10 mouse cellular contexts compared by ENCODE assay signal in the genomic region with DNA sequence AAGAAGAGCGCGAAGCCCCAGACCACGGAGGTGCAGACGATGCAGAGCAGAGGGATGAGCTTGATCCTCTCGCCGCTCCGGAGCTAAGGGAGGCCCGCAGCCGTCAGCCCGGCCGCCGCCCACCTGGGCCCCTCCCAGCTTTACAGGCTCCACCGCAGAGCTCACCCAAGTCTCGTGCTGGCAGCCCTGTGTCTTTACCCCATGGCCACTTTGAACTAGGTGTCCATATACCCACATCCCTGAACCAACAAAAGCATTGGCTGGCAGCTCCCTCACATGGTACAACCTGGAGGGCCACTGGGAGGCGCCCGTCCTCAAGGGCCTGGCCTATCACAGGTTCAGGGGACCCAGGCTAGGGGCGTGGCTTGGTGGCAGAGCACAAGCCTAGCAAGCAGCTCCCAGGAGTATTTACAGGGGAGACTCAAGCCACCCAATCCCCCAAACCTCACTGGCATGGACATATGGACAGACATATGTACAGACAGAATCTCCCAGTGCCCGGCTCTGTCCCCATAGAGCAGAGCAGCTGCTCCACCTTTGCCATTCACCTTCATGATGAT. TPM values are rescaled to one million over a fixed set of nuclear protein-coding genes. Genes with fewer than 3 reads are reported as not detected.
DNase-seq lines count a peak whose midpoint lies in the region; ATAC-seq and TF ChIP-seq lines count a peak whose summit lies in the region.
"Had no signal": no experiment of that assay in that cellular context is flagged by ENCODE, and none has a peak within 500 bp of the region (broad histone marks: within the 10 kb centered on the region; RNA-seq: fewer than 3 reads in every experiment).

No protein-coding gene starts in this region.

- H3K9ac ChIP-seq in liver, embryonic 12.5 days, result peak overlapping the region; percentile 48
- H3K9ac ChIP-seq in kidney, embryonic 15.5 days, result no peak overlapping the region

- peaks cover 4% of the 10 kb centered on the region for H3K27me3 ChIP-seq in liver, embryonic 12.5 days (replicated peaks)
- no peaks in the 10 kb centered on the region for H3K27me3 ChIP-seq in kidney, embryonic 15.5 days

- DNase-seq in cerebellum, adult 9-10 months, result peak; percentile 51
- no peak for DNase-seq in cerebellum, postnatal 4 days (ENCODE audit: low spot score in 2 of 2)
- peak; percentile 57 for DNase-seq in lung, postnatal 10 days
- no peak for DNase-seq in lung, adult 2 months
- peak; percentile 51 for DNase-seq in ZHBTc4 (ENCODE audit: low read depth, low spot score)
- DNase-seq in right cerebral cortex, postnatal 14 days, result no peak
- DNase-seq: spleen, adult 18-20 months had no signal

- no peak for TF ChIP-seq CTCF in lung, adult 2 months (IDR thresholded peaks at IDR 0.05; ENCODE audit: insufficient read depth, low read length)

- peak; percentile 50; the same call in 1 of the 2 replicates for ATAC-seq in liver, embryonic 12.5 days
- no peak for ATAC-seq in kidney, embryonic 15.5 days (replicated peaks; ENCODE audit: low FRiP score)
- ATAC-seq: inflammation-experienced regulatory T-cells, adult 6 months had no signal

- H3K36me3 ChIP-seq in liver, embryonic 12.5 days, result peaks cover 82% of the 10 kb centered on the region
- peaks cover 75% of the 10 kb centered on the region for H3K36me3 ChIP-seq in kidney, embryonic 15.5 days

- TF ChIP-seq POLR2A in lung, adult 2 months (IDR thresholded peaks at IDR 0.05; ENCODE audit: borderline replicate concordance, extremely low read depth, low read depth, low read length), result no peak

- H3K27ac ChIP-seq in liver, embryonic 12.5 days, result peak overlapping the region; percentile 62; the same call in 1 of the 2 replicates
- H3K27ac ChIP-seq in kidney, embryonic 15.5 days, result no peak overlapping the region

- H3K4me1 ChIP-seq in lung, adult 2 months (ENCODE audit: control insufficient read depth, insufficient read depth, low read length), result 0 out of 2 replicates have a peak, but pooled peaks cover 2% of the 10 kb centered on the region
- peaks cover 56% of the 10 kb centered on the region for H3K4me1 ChIP-seq in liver, embryonic 12.5 days
- H3K4me1 ChIP-seq in kidney, embryonic 15.5 days, result peaks cover under 1% of the 10 kb centered on the region

- H3K4me3 ChIP-seq in lung, adult 2 months (replicated peaks; ENCODE audit: extremely low read depth, low read depth, low read length), result no peak overlapping the region
- no peak overlapping the region for H3K4me3 ChIP-seq in liver, embryonic 12.5 days
- no peak overlapping the region for H3K4me3 ChIP-seq in kidney, embryonic 15.5 days (replicated peaks)

- WGBS in lung, adult 2 months, result 71% methylated on average over 18 of the region's 18 CpGs
- 69% methylated on average over 18 of the region's 18 CpGs for WGBS in liver, embryonic 12.5 days (ENCODE audit: insufficient replicate concordance)
- WGBS in kidney, embryonic 15.5 days, result 68% methylated on average over 18 of the region's 18 CpGs

- H3K9me3 ChIP-seq in liver, embryonic 12.5 days (replicated peaks), result 0 out of 2 replicates have a peak, but pooled peaks cover 8% of the 10 kb centered on the region
- no peaks in the 10 kb centered on the region for H3K9me3 ChIP-seq in kidney, embryonic 15.5 days (replicated peaks)

- H3K4me2 ChIP-seq in liver, embryonic 12.5 days, result peak overlapping the region; percentile 45
- no peak overlapping the region for H3K4me2 ChIP-seq in kidney, embryonic 15.5 days

RNA-seq across cellular contexts. Expression of a gene that starts 5.6 kb away (rescaled TPM):
- 226 and 279 TPM in 2 replicates for polyA plus RNA-seq in lung, adult 2 months (2012; rRNA removed)
- polyA plus RNA-seq in liver, embryonic 12.5 days (2016; fragmentation: Nextera tagmentation; extraction: Ambion mirVana), result 9.2 and 11.0 TPM in 2 replicates
- polyA plus RNA-seq in kidney, embryonic 15.5 days (2015; fragmentation: Nextera tagmentation; extraction: Ambion mirVana), result 56.4 and 108 TPM in 2 replicates

RNA-seq across cellular contexts. Expression of a gene that starts 13.6 kb away (rescaled TPM):
- 357 and 550 TPM in 2 replicates for polyA plus RNA-seq in lung, adult 2 months (2012; rRNA removed)
- 31.5 and 33.3 TPM in 2 replicates for polyA plus RNA-seq in liver, embryonic 12.5 days (2016; fragmentation: Nextera tagmentation; extraction: Ambion mirVana)
- polyA plus RNA-seq in kidney, embryonic 15.5 days (2015; fragmentation: Nextera tagmentation; extraction: Ambion mirVana), result 37.3 and 39.3 TPM in 2 replicates

RNA-seq across cellular contexts. Expression of a gene that starts 34.7 kb away (rescaled TPM):
- 12.3 and 16.3 TPM in 2 replicates for polyA plus RNA-seq in lung, adult 2 months (2012; rRNA removed)
- 17.5 and 24.0 TPM in 2 replicates for polyA plus RNA-seq in liver, embryonic 12.5 days (2016; fragmentation: Nextera tagmentation; extraction: Ambion mirVana)
- polyA plus RNA-seq in kidney, embryonic 15.5 days (2015; fragmentation: Nextera tagmentation; extraction: Ambion mirVana), result 57.4 and 62.3 TPM in 2 replicates

RNA-seq across cellular contexts. Expression of a gene that starts 35.1 kb away (rescaled TPM):
- 29.0 and 33.4 TPM in 2 replicates for polyA plus RNA-seq in lung, adult 2 months (2012; rRNA removed)
- 9.8 and 10.6 TPM in 2 replicates for polyA plus RNA-seq in liver, embryonic 12.5 days (2016; fragmentation: Nextera tagmentation; extraction: Ambion mirVana)
- 19.4 and 22.0 TPM in 2 replicates for polyA plus RNA-seq in kidney, embryonic 15.5 days (2015; fragmentation: Nextera tagmentation; extraction: Ambion mirVana)

Comparison
In these comparisons a context has a peak if more than half of its experiments do, and no peak if none do; other contexts are left out.
1. DNase-seq: peak in cerebellum, adult 9-10 months (single experiment), lung, postnatal 10 days (single experiment) and ZHBTc4 (single experiment); none in cerebellum, postnatal 4 days (0 of 2), lung, adult 2 months (single experiment) and right cerebral cortex, postnatal 14 days (single experiment).